Mouse (Mus musculus): ENCODE measurements at regions not wholly inside any gene's neighbourhood (a gene's known extent, or its start where the extent isn't known, plus 50 kb on each side); places are given as distances from the start of the nearest gene placed in this dataset.

DNA sequence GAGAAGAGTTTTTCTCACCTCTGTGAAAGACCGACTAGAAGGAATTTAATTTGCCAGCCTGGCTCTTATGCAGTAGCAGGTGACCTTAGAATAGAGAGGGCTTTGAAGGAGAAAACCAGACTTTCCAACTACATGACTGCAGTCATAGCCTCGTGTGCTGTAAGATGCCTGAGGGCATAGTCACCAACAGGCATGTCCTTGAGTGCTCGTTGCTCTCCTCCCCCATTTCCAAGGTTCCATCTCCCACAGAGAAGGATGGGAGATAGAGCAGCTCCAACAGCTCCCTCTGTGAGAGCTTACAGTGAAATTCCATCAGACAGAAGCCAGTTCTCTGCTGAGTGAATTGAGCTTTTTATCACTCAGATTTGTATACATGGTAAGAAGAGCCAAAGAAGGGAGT lies 398.1 kb upstream of the Id4 start:
- DNase-seq, result no peak
- Histone ChIP-seq H3K4me3 (replicated peaks; ENCODE audit: extremely low read depth, low read depth, low read length) (no peak overlapping the region), H3K4me1 (ENCODE audit: control insufficient read depth, insufficient read depth, low read length) (no peaks in the 10 kb centered on the region)
- TF ChIP-seq POLR2A (IDR thresholded peaks at IDR 0.05; ENCODE audit: borderline replicate concordance, extremely low read depth, low read depth, low read length), result no peak
- TF ChIP-seq CTCF (IDR thresholded peaks at IDR 0.05; ENCODE audit: insufficient read depth, low read length), result no peak
- 56% methylated on average over 3 of the region's 3 CpGs for WGBS

DNA sequence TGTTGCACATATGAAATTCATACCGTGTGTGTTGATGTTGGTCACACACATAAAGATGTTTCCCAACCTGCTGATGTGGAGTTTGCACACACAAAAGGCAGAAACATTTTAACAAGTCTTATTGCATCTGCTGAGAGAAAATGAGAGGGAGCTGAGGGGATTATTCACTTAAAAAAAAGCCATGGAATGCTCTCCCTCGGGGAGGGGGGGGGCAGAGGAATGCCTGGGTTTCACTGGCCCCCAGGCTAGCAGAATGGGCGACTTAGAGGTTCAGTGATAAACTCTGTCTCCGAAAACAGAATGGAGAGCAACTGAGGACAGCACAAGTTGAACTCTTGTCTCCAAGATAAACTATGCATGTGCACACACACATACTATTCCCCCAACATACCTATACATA lies 392.4 kb upstream of the Id4 start:
- Histone ChIP-seq H3K4me3 (replicated peaks; ENCODE audit: extremely low read depth, low read depth, low read length) (no peak overlapping the region), H3K4me1 (ENCODE audit: control insufficient read depth, insufficient read depth, low read length) (no peaks in the 10 kb centered on the region)
- TF ChIP-seq CTCF (IDR thresholded peaks at IDR 0.05; ENCODE audit: insufficient read depth, low read length) (no peak), POLR2A (IDR thresholded peaks at IDR 0.05; ENCODE audit: borderline replicate concordance, extremely low read depth, low read depth, low read length) (no peak)
- DNase-seq, result no peak
- WGBS, result 53% methylated on average over 4 of the region's 4 CpGs

DNA sequence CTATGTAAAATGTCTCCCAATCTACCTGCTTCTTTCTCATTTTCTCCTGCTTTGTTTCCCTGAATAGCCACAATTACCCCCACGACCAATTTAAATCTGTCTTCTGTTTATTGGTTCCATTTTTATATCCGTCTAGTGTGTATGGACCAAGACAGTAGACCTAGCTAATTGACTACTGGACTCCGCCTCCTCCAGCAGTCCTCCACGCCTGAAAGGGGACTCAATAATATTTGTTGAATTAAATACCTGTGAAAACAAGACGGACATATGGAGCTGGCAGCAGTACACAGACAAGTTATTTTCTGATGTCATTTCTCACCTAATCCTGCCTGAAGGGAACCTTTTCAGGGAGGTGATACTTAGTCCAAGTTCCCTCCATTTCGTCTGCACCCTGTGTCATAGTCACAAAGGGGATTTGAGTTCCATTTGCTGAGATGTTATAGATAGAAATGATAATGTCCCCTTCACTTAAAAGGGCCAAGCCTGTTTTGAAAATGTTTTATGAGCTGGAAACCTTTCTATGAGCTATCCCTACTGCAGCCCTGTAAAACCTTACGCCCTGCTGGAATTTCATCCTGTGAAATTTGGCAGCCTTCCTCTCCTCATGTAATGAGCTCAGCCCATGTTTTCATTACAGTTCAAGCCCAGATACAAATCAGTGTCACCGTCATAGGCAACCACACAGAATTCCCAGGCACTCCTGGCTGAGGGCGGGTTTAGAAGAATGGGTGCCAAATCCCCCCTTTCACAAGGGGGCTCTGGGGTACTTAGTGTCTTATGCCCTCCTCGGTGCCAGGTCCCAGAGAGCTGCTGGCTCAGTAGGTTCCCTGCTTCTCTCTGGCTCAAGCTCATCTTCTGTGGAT lies 391.1 kb upstream of the Id4 start:
- 55% methylated on average over 10 of the region's 10 CpGs for WGBS
- DNase-seq, result no peak

DNA sequence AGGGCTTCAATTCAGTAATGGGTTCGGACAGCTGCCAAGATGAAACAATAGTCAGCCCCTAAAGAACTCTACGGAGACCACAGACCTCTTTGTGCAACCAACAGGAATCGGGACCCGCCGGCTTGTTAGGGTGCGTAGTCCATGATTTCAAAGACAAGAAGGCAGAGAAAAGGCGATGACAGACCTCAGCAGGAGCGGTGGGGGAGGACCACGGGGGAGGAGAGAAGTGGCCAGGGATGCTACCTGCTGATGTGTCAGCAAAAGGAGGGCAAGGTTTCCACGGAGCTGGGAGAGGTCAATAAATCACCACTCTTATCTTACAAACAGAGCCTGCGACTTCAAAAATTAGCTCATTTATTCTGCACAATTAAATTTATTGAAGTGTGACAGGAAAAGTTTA lies 388.4 kb upstream of the Id4 start:
- WGBS, result 50% methylated on average over 11 of the region's 11 CpGs
- Histone ChIP-seq H3K4me1 (ENCODE audit: control insufficient read depth, insufficient read depth, low read length) (no peaks in the 10 kb centered on the region), H3K4me3 (replicated peaks; ENCODE audit: extremely low read depth, low read depth, low read length) (no peak overlapping the region)
- TF ChIP-seq POLR2A (IDR thresholded peaks at IDR 0.05; ENCODE audit: borderline replicate concordance, extremely low read depth, low read depth, low read length) (no peak), CTCF (IDR thresholded peaks at IDR 0.05; ENCODE audit: insufficient read depth, low read length) (no peak)
- no peak for DNase-seq

More for the DNA sequence above, 391.1 kb upstream of the Id4 start:
- Histone ChIP-seq H3K4me1 (ENCODE audit: control insufficient read depth, insufficient read depth, low read length) (no peaks in the 10 kb centered on the region), H3K4me3 (replicated peaks; ENCODE audit: extremely low read depth, low read depth, low read length) (no peak overlapping the region)
- TF ChIP-seq CTCF (IDR thresholded peaks at IDR 0.05; ENCODE audit: insufficient read depth, low read length) (no peak), POLR2A (IDR thresholded peaks at IDR 0.05; ENCODE audit: borderline replicate concordance, extremely low read depth, low read depth, low read length) (no peak)

DNA sequence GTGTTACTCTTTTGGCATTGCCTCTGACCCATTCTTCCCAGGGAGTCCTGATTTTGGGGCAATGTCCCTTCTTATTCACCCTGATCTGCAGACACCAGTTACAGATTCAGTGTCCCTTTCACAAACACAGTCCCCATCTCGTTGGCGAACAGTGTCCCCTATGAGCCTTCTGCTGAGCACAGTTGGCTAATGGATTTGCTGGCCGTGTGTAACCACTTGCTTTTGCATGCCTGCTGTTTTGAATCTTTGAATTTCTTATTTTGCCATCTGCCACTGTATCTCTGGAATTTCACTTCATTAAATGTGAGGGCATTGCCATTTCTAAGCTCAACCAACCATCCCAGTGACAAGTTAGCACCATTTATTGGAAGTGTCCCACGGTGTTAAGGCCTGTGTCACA lies 368.5 kb upstream of the Id4 start:
- TF ChIP-seq CTCF (IDR thresholded peaks at IDR 0.05; ENCODE audit: insufficient read depth, low read length) (no peak), POLR2A (IDR thresholded peaks at IDR 0.05; ENCODE audit: borderline replicate concordance, extremely low read depth, low read depth, low read length) (no peak)
- H3K4me3 ChIP-seq (replicated peaks; ENCODE audit: extremely low read depth, low read depth, low read length), result no peak overlapping the region
- 91% methylated on average over 4 of the region's 4 CpGs for WGBS
- DNase-seq, result no peak
- no peaks in the 10 kb centered on the region for H3K4me1 ChIP-seq (ENCODE audit: control insufficient read depth, insufficient read depth, low read length)

DNA sequence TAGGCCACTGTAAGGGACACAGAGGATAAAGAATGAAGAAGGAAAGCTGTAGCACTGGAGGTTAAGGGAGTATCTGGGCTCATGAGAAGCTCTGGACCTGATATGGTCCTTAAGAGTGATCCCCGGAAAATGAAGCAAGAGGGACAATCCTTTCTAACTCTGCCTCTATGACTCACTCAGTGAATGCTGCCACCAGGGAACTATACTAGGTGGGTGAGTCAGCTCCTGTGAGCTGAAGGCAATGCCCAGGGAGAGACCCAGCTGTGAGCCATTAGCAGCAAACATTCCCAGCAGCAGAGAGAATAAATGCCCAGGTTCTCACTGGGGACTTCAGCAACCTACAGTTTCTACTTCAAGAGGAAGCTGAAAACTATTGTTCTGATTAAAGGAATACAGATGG lies 366.7 kb upstream of the Id4 start:
- no peak for TF ChIP-seq POLR2A (IDR thresholded peaks at IDR 0.05; ENCODE audit: borderline replicate concordance, extremely low read depth, low read depth, low read length)
- no peak for DNase-seq
- H3K4me3 ChIP-seq (replicated peaks; ENCODE audit: extremely low read depth, low read depth, low read length), result no peak overlapping the region
- 56% methylated on average over 1 of the region's 1 CpGs for WGBS
- no peaks in the 10 kb centered on the region for H3K4me1 ChIP-seq (ENCODE audit: control insufficient read depth, insufficient read depth, low read length)

DNA sequence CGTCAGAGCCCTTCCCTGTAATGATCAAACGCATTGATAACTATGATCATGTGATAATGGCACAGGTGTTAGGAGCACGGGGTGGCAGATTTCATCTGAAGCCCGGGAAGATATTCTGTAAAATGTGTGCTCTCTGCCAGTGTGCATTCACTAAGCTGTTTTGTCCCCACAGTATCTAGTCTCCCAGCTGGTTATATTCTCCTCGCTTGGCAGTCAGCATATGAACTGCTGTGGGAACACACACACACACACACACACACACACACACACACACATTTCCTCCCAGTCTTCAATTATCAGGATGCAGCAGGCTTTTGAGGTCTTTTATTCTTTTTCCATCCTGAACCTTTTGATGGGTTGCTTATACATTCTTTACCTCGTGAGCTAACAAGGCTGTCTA lies 365.8 kb upstream of the Id4 start:
- Histone ChIP-seq H3K4me1 (ENCODE audit: control insufficient read depth, insufficient read depth, low read length) (no peaks in the 10 kb centered on the region), H3K4me3 (replicated peaks; ENCODE audit: extremely low read depth, low read depth, low read length) (no peak overlapping the region)
- no peak for DNase-seq
- WGBS, result 73% methylated on average over 6 of the region's 6 CpGs
- no peak for TF ChIP-seq POLR2A (IDR thresholded peaks at IDR 0.05; ENCODE audit: borderline replicate concordance, extremely low read depth, low read depth, low read length)
- no peak for TF ChIP-seq CTCF (IDR thresholded peaks at IDR 0.05; ENCODE audit: insufficient read depth, low read length)

DNA sequence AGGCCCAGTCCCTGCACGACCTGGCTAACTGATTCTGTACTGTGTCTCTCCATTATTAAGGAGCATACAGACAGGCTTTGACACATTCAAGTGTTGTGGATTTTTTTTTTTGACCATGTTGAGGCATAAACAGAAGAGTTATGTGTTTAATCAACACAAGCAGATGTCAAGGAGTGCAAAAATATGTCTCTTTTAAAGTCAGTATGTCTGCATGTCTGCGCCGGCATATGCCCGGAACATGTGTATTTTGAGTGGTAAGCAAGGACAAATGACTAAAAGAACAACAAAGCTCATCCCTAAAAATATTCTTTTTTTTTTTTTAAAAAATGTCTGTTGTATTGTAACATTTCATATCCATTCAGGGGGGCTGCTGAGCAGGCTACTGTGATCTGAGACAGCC lies 364.4 kb upstream of the Id4 start:
- 88% methylated on average over 4 of the region's 4 CpGs for WGBS
- H3K4me1 ChIP-seq (ENCODE audit: control insufficient read depth, insufficient read depth, low read length), result no peaks in the 10 kb centered on the region

DNA sequence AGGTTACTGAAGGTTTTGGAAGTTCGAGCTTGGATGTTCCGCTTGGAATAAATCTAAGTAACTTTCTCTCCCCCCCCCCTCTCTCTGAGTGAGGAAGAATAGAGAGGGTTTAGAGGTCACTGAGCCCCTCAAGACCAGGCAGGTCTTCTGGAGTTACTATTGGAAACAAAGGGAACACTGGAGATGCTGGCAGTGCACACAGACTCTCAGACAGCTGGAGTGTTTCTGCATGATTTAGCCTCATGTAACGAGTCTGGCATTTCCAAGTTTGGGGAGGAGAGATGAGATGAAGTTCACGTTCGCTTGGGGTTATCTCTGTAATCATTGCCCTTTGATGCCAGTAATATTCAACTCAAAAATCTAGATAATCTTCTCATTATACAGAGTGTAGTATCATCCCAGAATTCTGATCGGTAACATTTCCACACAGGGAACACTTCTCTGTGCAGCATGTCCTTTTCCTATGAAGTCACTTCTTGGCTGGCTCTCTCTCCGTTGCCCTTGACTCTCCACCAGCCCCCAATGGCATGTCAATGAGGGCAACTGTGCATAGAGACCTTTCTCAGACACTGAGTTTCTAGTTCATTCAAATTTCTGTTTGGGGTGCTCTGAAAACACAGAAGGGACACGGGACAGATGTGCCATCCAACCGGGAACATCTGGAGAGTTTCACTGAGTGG lies 351.0 kb upstream of the Id4 start:
- H3K4me3 ChIP-seq (replicated peaks; ENCODE audit: extremely low read depth, low read depth, low read length), result no peak overlapping the region
- WGBS, result 64% methylated on average over 9 of the region's 9 CpGs
- H3K4me1 ChIP-seq (ENCODE audit: control insufficient read depth, insufficient read depth, low read length), result no peaks in the 10 kb centered on the region
- DNase-seq, result no peak
- no peak for TF ChIP-seq POLR2A (IDR thresholded peaks at IDR 0.05; ENCODE audit: borderline replicate concordance, extremely low read depth, low read depth, low read length)
- no peak for TF ChIP-seq CTCF (IDR thresholded peaks at IDR 0.05; ENCODE audit: insufficient read depth, low read length)

More for the DNA sequence above, 364.4 kb upstream of the Id4 start:
- TF ChIP-seq POLR2A (IDR thresholded peaks at IDR 0.05; ENCODE audit: borderline replicate concordance, extremely low read depth, low read depth, low read length) (no peak), CTCF (IDR thresholded peaks at IDR 0.05; ENCODE audit: insufficient read depth, low read length) (no peak)
- H3K4me3 ChIP-seq (replicated peaks; ENCODE audit: extremely low read depth, low read depth, low read length), result no peak overlapping the region
- no peak for DNase-seq

DNA sequence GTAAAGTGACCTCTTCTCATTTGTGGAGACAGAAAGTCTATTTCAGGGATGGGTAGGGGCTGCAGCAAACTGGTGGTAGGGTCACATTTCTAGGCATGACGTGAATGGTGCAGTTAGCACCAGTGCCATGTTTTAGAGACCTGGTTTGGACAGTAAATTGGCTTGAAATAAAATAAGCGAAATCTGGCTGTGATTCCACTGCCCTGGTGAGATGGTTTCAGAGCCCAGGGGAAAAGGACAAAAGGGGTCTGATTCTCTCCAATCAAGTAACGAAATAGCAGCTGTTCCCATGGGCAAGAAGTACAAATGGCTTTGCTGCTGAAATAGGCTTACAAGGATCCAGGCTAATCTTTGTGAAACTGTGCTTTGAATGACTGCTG lies 350.5 kb upstream of the Id4 start:
- Histone ChIP-seq H3K4me3 (replicated peaks; ENCODE audit: extremely low read depth, low read depth, low read length) (no peak overlapping the region), H3K4me1 (ENCODE audit: control insufficient read depth, insufficient read depth, low read length) (no peaks in the 10 kb centered on the region)
- TF ChIP-seq CTCF (IDR thresholded peaks at IDR 0.05; ENCODE audit: insufficient read depth, low read length) (no peak), POLR2A (IDR thresholded peaks at IDR 0.05; ENCODE audit: borderline replicate concordance, extremely low read depth, low read depth, low read length) (no peak)
- 63% methylated on average over 3 of the region's 3 CpGs for WGBS
- DNase-seq, result no peak
